Mouse (Mus musculus): ENCODE data around the gene Inafm2. TPM values are rescaled to one million over a fixed set of nuclear protein-coding genes. Genes with fewer than 3 reads are reported as not detected.

Inafm2 gene
- polyA plus RNA-seq, 1 experiment from 2014 or later: 20.7 TPM

DNA sequence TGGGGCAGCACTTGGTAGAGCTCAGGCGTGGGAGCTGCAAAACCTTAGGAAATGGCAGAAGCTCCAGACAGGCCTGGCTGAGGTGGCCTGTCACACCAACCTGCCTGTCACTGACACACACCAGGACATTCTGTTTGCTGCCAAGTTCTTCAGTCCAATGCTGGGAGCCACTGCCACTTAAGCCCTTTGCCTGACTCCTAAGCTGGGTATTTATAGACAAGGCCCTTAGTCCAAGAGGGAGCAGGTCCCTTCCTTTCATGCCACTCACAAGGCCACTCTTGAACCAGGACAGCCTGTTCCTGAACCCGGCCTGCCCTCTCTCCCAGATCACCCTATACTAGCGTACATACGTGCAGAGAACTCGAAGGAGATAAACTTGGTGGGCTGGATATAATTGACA, 28.9 kb upstream of the Inafm2 start:
- WGBS: 79% methylated on average over 5 of the region's 5 CpGs
- Histone ChIP-seq H3K27ac (replicated peaks; ENCODE audit: low read depth, low read length) (no peak overlapping the region), H3K36me3 (ENCODE audit: control insufficient read depth, insufficient read depth, low read length) (no peaks in the 10 kb centered on the region), H3K4me3 (ENCODE audit: low read depth, low read length) (no peak overlapping the region), H3K27me3 (replicated peaks; ENCODE audit: control insufficient read depth, insufficient read depth, low read length) (peaks cover 15% of the 10 kb centered on the region), H3K4me2 (ENCODE audit: low read depth, low read length) (no peak overlapping the region), H3K4me1 (ENCODE audit: control insufficient read depth, insufficient read depth, low read length) (no peaks in the 10 kb centered on the region), H3K9ac (ENCODE audit: low read depth, low read length) (no peak overlapping the region), H3K9me3 (ENCODE audit: control insufficient read depth, low read length) (no peaks in the 10 kb centered on the region)
- no peak for DNase-seq (ENCODE audit: low spot score)
- no peak for ATAC-seq (ENCODE audit: low read depth)

DNA sequence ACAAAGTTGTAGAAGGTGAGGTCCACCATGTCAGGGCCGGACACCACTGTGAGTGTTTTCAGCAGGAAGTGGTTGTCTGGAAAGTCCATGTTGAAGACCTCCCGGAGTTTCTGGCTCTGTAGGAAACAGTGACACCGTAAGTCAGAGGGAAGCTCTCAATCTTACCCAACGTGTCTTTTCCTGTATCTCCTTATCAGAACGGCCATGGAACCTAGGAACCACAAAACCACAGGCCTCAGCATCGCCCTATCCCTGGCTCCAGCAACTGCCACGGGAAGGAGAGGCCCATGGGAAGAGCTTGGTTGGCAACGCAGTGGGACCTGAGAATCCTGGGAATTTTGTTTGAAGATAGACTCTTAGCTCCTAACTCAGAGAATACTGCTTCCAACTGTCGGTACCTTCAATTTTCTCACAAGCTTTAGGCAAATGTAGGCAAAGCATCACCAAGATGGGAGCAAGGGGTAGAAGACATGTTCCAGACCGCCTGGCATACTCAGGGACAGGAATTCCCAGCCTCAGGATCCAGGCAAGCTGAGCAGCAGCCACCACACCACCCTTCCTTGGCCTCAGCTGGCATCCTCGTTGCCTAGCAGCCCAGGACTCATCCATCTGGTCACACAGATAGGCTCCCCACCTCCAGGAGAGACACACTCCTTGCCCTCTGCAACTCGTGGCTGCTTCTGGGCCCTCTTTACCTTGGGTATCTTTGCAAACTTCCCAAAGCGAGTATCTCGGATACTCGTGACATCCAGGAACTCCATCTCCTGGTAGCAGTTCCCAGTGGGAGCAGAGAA, 21.7 kb upstream of the Inafm2 start:
- Histone ChIP-seq H3K4me2 (ENCODE audit: low read depth, low read length) (no peak overlapping the region), H3K9ac (ENCODE audit: low read depth, low read length) (no peak overlapping the region), H3K4me1 (ENCODE audit: control insufficient read depth, insufficient read depth, low read length) (peaks cover 10% of the 10 kb centered on the region), H3K36me3 (ENCODE audit: control insufficient read depth, insufficient read depth, low read length) (no peaks in the 10 kb centered on the region), H3K9me3 (ENCODE audit: control insufficient read depth, low read length) (no peaks in the 10 kb centered on the region), H3K4me3 (ENCODE audit: low read depth, low read length) (no peak overlapping the region), H3K27ac (replicated peaks; ENCODE audit: low read depth, low read length) (no peak overlapping the region), H3K27me3 (replicated peaks; ENCODE audit: control insufficient read depth, insufficient read depth, low read length) (no peaks in the 10 kb centered on the region)
- WGBS: 83% methylated on average over 15 of the region's 15 CpGs
- ATAC-seq (ENCODE audit: low read depth) (no peak), DNase-seq (ENCODE audit: low spot score) (no peak)

DNA sequence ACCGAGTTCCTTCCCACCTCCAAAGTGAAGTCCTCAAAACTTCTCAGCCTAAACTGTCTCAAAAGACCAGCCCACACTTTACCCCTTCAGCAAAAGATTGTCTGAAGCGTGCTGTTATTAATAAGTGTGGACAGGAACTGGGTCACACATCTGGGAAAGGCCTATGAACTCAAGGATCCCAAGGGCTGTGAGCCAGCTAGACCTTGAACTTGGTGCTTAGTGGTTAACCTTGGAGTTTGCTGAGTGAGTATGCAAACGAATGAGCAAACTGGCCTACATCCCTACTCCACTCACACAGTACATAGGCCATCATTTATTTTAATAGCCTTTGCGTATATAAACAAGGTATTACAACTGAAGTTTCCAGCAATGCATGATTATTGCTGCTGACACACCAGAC, 20.0 kb upstream of the Inafm2 start:
- Histone ChIP-seq H3K9me3 (ENCODE audit: control insufficient read depth, low read length) (no peaks in the 10 kb centered on the region), H3K9ac (ENCODE audit: low read depth, low read length) (no peak overlapping the region), H3K4me1 (ENCODE audit: control insufficient read depth, insufficient read depth, low read length) (peaks cover 11% of the 10 kb centered on the region), H3K27ac (replicated peaks; ENCODE audit: low read depth, low read length) (no peak overlapping the region), H3K4me3 (ENCODE audit: low read depth, low read length) (no peak overlapping the region), H3K4me2 (ENCODE audit: low read depth, low read length) (no peak overlapping the region), H3K27me3 (replicated peaks; ENCODE audit: control insufficient read depth, insufficient read depth, low read length) (no peaks in the 10 kb centered on the region), H3K36me3 (ENCODE audit: control insufficient read depth, insufficient read depth, low read length) (no peaks in the 10 kb centered on the region)
- ATAC-seq (ENCODE audit: low read depth) (no peak), DNase-seq (ENCODE audit: low spot score) (no peak)
- 76% methylated on average over 4 of the region's 4 CpGs for WGBS

DNA sequence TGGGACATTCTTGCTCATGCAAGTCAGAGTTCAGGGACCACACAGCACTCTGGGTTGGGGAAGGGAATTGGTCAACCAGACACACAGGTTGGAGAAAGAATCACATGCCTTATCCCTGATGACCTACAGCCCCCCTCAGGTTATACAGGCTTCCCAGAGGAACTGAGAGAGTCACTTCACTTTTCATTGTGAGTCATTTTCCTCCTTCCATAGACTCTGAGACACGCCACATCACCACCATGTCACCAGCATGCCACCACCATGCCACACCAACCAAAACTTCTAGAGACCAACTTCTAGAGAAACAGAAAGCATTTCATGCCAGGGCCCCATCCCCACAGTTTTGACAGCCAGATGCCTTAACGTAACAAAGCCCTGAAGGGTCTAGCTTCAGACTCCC, 18.7 kb upstream of the Inafm2 start:
- H3K9ac ChIP-seq (ENCODE audit: low read depth, low read length): no peak overlapping the region
- H3K27me3 ChIP-seq (replicated peaks; ENCODE audit: control insufficient read depth, insufficient read depth, low read length): no peaks in the 10 kb centered on the region
- no peak for DNase-seq (ENCODE audit: low spot score)
- H3K4me1 ChIP-seq (ENCODE audit: control insufficient read depth, insufficient read depth, low read length): peaks cover 11% of the 10 kb centered on the region
- no peak overlapping the region for H3K27ac ChIP-seq (replicated peaks; ENCODE audit: low read depth, low read length)
- 80% methylated on average over 2 of the region's 2 CpGs for WGBS
- ATAC-seq (ENCODE audit: low read depth): no peak
- H3K4me2 ChIP-seq (ENCODE audit: low read depth, low read length): no peak overlapping the region
- no peaks in the 10 kb centered on the region for H3K9me3 ChIP-seq (ENCODE audit: control insufficient read depth, low read length)
- H3K36me3 ChIP-seq (ENCODE audit: control insufficient read depth, insufficient read depth, low read length): no peaks in the 10 kb centered on the region
- no peak overlapping the region for H3K4me3 ChIP-seq (ENCODE audit: low read depth, low read length)

DNA sequence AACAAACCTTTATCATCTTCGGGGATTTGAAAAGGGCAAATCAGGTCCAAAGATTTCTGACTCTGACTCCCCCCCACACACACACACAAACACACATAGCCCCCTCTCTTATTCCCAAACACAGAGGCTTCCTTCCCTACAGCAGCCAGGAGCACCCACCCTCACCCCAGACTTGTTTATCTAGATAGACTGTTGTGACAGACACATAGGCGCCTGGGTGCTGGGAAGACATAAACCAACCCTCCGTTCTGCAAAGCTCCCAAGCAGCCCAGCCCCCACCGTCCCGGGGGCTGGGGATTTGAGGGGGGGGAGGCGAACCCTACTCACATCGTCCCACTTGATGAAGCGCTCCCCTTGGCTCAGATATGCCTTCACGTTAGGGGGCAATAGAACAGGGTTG, 17.6 kb upstream of the Inafm2 start:
- 0 out of 2 replicates have a peak, but pooled peaks cover 4% of the 10 kb centered on the region for H3K27me3 ChIP-seq (replicated peaks; ENCODE audit: control insufficient read depth, insufficient read depth, low read length)
- 28% methylated on average over 9 of the region's 9 CpGs for WGBS
- H3K27ac ChIP-seq (replicated peaks; ENCODE audit: low read depth, low read length): no peak overlapping the region
- no peak overlapping the region for H3K4me2 ChIP-seq (ENCODE audit: low read depth, low read length)
- no peak overlapping the region for H3K9ac ChIP-seq (ENCODE audit: low read depth, low read length)
- H3K9me3 ChIP-seq (ENCODE audit: control insufficient read depth, low read length): no peaks in the 10 kb centered on the region
- peaks cover 11% of the 10 kb centered on the region for H3K4me1 ChIP-seq (ENCODE audit: control insufficient read depth, insufficient read depth, low read length)
- H3K4me3 ChIP-seq (ENCODE audit: low read depth, low read length): no peak overlapping the region
- DNase-seq (ENCODE audit: low spot score) (no peak), ATAC-seq (ENCODE audit: low read depth) (no peak)
- no peaks in the 10 kb centered on the region for H3K36me3 ChIP-seq (ENCODE audit: control insufficient read depth, insufficient read depth, low read length)

DNA sequence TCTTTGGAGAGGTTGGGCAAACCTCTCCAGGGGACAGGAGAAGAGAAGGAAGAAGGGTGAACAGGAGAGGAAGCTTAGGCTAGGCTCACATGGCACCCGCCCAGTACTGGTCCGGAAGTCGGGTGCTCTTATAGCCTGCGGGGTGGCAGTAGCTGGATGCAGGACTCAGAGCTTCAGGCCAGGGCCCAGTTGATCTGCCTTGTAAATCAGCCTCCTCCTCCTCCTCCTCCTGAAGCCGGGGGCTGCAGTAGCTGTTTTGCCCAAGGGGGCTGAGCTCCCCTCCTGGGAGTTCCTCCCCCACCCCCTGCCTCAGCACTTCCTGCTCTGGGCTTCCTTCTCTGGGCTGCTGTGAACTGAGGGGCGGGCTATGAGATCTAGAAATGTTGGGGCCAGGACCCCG, 17.2 kb upstream of the Inafm2 start, which contains the start of gene Plcb2:
Plcb2 (minus strand) TSS at position 102 of the 400 bp plus-strand sequence.
- Histone ChIP-seq H3K27me3 (replicated peaks; ENCODE audit: control insufficient read depth, insufficient read depth, low read length) (0 out of 2 replicates have a peak, but pooled peaks cover 5% of the 10 kb centered on the region), H3K36me3 (ENCODE audit: control insufficient read depth, insufficient read depth, low read length) (no peaks in the 10 kb centered on the region), H3K4me2 (ENCODE audit: low read depth, low read length) (no peak within 1 kb of the TSS; the same call in 1 of the 2 replicates), H3K4me3 (ENCODE audit: low read depth, low read length) (no peak within 1 kb of the TSS), H3K9ac (ENCODE audit: low read depth, low read length) (no peak within 1 kb of the TSS), H3K27ac (replicated peaks; ENCODE audit: low read depth, low read length) (no peak within 1 kb of the TSS), H3K9me3 (ENCODE audit: control insufficient read depth, low read length) (no peaks in the 10 kb centered on the region), H3K4me1 (ENCODE audit: control insufficient read depth, insufficient read depth, low read length) (peaks cover 11% of the 10 kb centered on the region)
- WGBS: 7% methylated on average over 6 of the region's 7 CpGs
- ATAC-seq (ENCODE audit: low read depth): no peak
- no peak for DNase-seq (ENCODE audit: low spot score)

DNA sequence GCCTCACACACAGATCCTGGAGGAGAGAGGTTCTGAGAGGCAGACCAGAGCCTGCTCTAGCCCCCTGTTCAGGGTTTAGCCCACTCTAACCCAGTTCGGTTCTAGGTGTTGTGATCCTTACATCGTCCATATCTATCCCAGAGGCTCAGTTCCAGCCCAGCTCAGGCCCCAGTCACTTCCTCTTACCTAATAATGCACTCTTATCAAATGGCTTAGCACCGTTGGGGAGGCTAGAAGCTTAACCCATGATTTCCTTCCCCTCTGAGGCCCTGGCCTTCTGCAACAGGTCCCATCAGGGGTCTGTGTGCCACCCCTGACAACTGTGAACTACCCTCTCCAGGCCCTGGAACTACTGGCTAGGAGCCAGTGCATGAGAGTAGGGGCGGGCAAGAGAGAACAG, 16.4 kb upstream of the Inafm2 start:
- H3K4me1 ChIP-seq (ENCODE audit: control insufficient read depth, insufficient read depth, low read length): peaks cover 11% of the 10 kb centered on the region
- H3K4me3 ChIP-seq (ENCODE audit: low read depth, low read length): no peak overlapping the region
- no peak overlapping the region for H3K9ac ChIP-seq (ENCODE audit: low read depth, low read length)
- H3K27ac ChIP-seq (replicated peaks; ENCODE audit: low read depth, low read length): no peak overlapping the region
- H3K4me2 ChIP-seq (ENCODE audit: low read depth, low read length): no peak overlapping the region
- 0 out of 2 replicates have a peak, but pooled peaks have one; percentile 15 for ATAC-seq (ENCODE audit: low read depth)
- 38% methylated on average over 4 of the region's 4 CpGs for WGBS
- H3K27me3 ChIP-seq (replicated peaks; ENCODE audit: control insufficient read depth, insufficient read depth, low read length): 0 out of 2 replicates have a peak, but pooled peaks cover 9% of the 10 kb centered on the region
- no peaks in the 10 kb centered on the region for H3K9me3 ChIP-seq (ENCODE audit: control insufficient read depth, low read length)
- H3K36me3 ChIP-seq (ENCODE audit: control insufficient read depth, insufficient read depth, low read length): no peaks in the 10 kb centered on the region
- DNase-seq (ENCODE audit: low spot score): no peak

DNA sequence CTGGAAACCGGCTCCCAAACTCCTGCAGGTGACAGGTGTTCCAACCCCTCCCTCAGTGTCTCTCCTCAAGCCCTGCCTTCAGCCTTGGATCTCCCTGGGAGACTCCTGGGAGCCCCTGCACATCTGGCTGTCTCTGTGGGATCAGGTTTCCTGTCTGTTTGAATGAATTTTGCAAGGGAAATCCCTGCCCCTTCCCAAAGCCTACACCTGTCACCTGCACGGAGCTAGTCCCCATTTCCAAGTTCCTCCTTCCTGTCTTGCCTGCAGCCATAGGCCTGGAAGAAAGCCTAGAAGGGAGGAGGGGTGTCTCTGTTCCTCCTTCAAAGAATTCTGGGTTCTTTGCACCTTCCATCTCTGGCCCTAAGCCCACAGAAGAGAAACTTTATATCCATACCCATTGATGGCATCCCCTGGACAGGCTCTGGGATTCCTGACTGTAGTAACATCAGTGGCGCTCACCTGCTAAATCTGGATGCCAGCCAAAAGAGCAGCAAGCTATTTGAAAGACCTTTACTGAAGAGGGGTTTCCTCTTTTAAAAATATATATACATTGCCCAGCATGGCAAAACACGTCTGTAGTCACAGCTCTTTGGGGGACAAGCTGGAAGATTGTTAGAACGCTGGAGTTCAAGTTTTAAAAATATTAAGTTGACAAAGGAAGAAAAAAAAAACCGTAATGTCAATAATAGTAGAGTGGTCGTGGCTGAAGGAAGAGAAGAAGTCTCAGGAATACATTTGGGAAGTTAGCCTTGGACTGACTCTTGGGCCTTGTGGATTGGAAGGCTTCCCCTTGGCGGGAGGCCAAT, 15.5 kb upstream of the Inafm2 start:
- no peak overlapping the region for H3K9ac ChIP-seq (ENCODE audit: low read depth, low read length)
- ATAC-seq (ENCODE audit: low read depth) (peak; percentile 53), DNase-seq (ENCODE audit: low spot score) (peak; percentile 64)
- 0 out of 2 replicates have a peak, but pooled peaks cover 9% of the 10 kb centered on the region for H3K27me3 ChIP-seq (replicated peaks; ENCODE audit: control insufficient read depth, insufficient read depth, low read length)
- 23% methylated on average over 8 of the region's 8 CpGs for WGBS
- H3K27ac ChIP-seq (replicated peaks; ENCODE audit: low read depth, low read length): no peak overlapping the region
- no peak overlapping the region for H3K4me2 ChIP-seq (ENCODE audit: low read depth, low read length)
- no peaks in the 10 kb centered on the region for H3K9me3 ChIP-seq (ENCODE audit: control insufficient read depth, low read length)
- H3K36me3 ChIP-seq (ENCODE audit: control insufficient read depth, insufficient read depth, low read length): no peaks in the 10 kb centered on the region
- H3K4me1 ChIP-seq (ENCODE audit: control insufficient read depth, insufficient read depth, low read length): peaks cover 11% of the 10 kb centered on the region
- no peak overlapping the region for H3K4me3 ChIP-seq (ENCODE audit: low read depth, low read length)

Data from embryonic facial prominence, embryonic 14.5 days (tissue).